Mouse (Mus musculus): ENCODE data around the gene Rbfox3.
A peak's percentile ranks its signal among the peaks of the same experiment; 100 is the strongest.

Gene Rbfox3

GRCm38 (mm10) chr11:118878605-118879245, 32.7 kb downstream of the Rbfox3 start:
- DNase-seq = no peak

- peak; percentile 36 for DNase-seq
Measured at GRCm38 (mm10) chr11:118875243-118875897, 36.0 kb downstream of the Rbfox3 start.

GRCm38 (mm10) chr11:118874487-118875095, 36.8 kb downstream of the Rbfox3 start:
- DNase-seq = peak; percentile 62

GRCm38 (mm10) chr11:118874022-118874421, 37.4 kb downstream of the Rbfox3 start:
- DNase-seq = peak; percentile 48

- DNase-seq = no peak
Measured at GRCm38 (mm10) chr11:118871527-118871926, 39.9 kb downstream of the Rbfox3 start.

- DNase-seq = no peak
Measured at GRCm38 (mm10) chr11:118863360-118863759, 48.0 kb downstream of the Rbfox3 start.

GRCm38 (mm10) chr11:118861801-118862431, 49.5 kb downstream of the Rbfox3 start:
- DNase-seq = no peak

GRCm38 (mm10) chr11:118861246-118861645, 50.2 kb downstream of the Rbfox3 start:
- no peak for DNase-seq

GRCm38 (mm10) chr11:118860812-118861211, 50.6 kb downstream of the Rbfox3 start:
- no peak for DNase-seq

GRCm38 (mm10) chr11:118859839-118860238, 51.6 kb downstream of the Rbfox3 start:
- no peak for DNase-seq

- DNase-seq = no peak
Measured at GRCm38 (mm10) chr11:118858305-118858704, 53.1 kb downstream of the Rbfox3 start.

GRCm38 (mm10) chr11:118851391-118851790, 60.0 kb downstream of the Rbfox3 start:
- no peak for DNase-seq

GRCm38 (mm10) chr11:118847986-118848385, 63.4 kb downstream of the Rbfox3 start:
- DNase-seq = no peak

GRCm38 (mm10) chr11:118840992-118841391, 70.4 kb downstream of the Rbfox3 start:
- DNase-seq = no peak

- no peak for DNase-seq
Measured at GRCm38 (mm10) chr11:118838167-118838566, 73.2 kb downstream of the Rbfox3 start.

- DNase-seq = no peak
Measured at GRCm38 (mm10) chr11:118836889-118837288, 74.5 kb downstream of the Rbfox3 start.

- no peak for DNase-seq
Measured at GRCm38 (mm10) chr11:118832793-118833481, 78.5 kb downstream of the Rbfox3 start.

GRCm38 (mm10) chr11:118831730-118832129, 79.7 kb downstream of the Rbfox3 start:
- no peak for DNase-seq

GRCm38 (mm10) chr11:118825280-118826094, 85.9 kb downstream of the Rbfox3 start:
- DNase-seq = peak; percentile 22

GRCm38 (mm10) chr11:118821353-118821752, 90.0 kb downstream of the Rbfox3 start:
- no peak for DNase-seq

GRCm38 (mm10) chr11:118818528-118818927, 92.9 kb downstream of the Rbfox3 start:
- no peak for DNase-seq

GRCm38 (mm10) chr11:118815118-118815517, 96.3 kb downstream of the Rbfox3 start:
- no peak for DNase-seq
